Mouse (Mus musculus): ENCODE measurements around the gene Sec14l3.

- TF ChIP-seq ZNF384 (IDR thresholded peaks at IDR 0.05; ENCODE audit: low read depth, low read length) (no peak), HCFC1 (IDR thresholded peaks at IDR 0.05; ENCODE audit: borderline replicate concordance, insufficient read depth, low read length) (no peak)
Measured at GRCm38 (mm10) chr11:4027561-4028334, 36.9 kb upstream of the Sec14l3 start.

Data from ES-E14 (cell line).